Mouse (Mus musculus): Measurements from ENCODE around the gene Ripor2. TPM values are rescaled to one million over a fixed set of nuclear protein-coding genes. Genes with fewer than 3 reads are reported as not detected.

The Ripor2 gene
- total and polyA plus RNA-seq, 2 experiments from 2014 or later: 19.6 to 48.8 TPM

DNA sequence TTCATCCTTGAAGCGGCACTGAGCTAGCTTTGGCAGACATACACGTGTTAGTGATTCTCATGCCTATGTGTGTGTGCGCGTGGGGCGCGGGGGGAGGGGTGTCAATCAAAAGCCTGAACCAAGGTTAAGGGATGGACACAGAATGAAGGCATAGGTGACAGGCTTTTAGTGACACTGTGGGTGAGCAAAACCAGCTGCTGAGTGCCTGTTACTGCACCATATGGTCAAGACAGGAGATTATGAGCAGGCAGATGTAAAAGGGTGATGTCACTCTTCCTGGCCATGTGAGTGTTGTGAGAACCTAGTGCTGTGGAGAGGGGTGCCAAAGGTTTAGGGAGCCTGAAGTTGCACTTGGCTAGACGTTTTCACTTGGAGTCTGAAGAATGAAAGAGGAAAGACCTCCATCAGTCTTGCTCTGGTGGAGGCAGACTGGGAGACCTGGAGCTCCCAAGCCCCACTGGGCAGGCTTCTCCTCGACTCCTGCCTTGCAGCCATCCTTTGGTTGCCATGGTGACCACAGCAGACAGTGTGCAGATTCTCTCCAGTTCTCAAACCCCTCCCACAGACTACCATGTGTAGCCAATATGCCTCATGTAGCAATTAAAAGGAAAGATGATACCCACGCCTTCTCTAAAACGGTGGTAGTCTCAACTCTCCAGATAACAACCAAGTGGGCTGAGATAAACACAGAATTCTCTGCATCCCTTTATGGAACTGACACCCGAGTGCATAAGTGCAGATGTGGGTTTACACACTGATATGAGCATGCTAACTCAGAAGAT is 5.5 kb upstream of the Ripor2 start:
- Histone ChIP-seq H3K9ac (replicated peaks; ENCODE audit: low read length, poor library complexity, severe bottlenecking) (no peak overlapping the region), H3K27ac (ENCODE audit: low read depth, low read length) (peak overlapping the region; percentile 65), H3K36me3 (ENCODE audit: insufficient read depth, low read length) (no peaks in the 10 kb centered on the region), H3K4me2 (ENCODE audit: low read depth, low read length, poor library complexity, severe bottlenecking) (no peak overlapping the region), H3K9me3 (ENCODE audit: low read length) (no peaks in the 10 kb centered on the region), H3K27me3 (ENCODE audit: insufficient read depth, low read length) (no peaks in the 10 kb centered on the region), H3K4me1 (ENCODE audit: insufficient read depth, low read length) (peaks cover 6% of the 10 kb centered on the region; the same call in 1 of the 2 replicates), H3K4me3 (ENCODE audit: low read depth, low read length) (no peak overlapping the region)
- no peak for TF ChIP-seq CTCF (IDR thresholded peaks at IDR 0.05)
- peak; percentile 93 for DNase-seq (ENCODE audit: low spot score)
- peak; percentile 93 for ATAC-seq (ENCODE audit: low FRiP score)
- WGBS: 39% methylated on average over 11 of the region's 11 CpGs

DNA sequence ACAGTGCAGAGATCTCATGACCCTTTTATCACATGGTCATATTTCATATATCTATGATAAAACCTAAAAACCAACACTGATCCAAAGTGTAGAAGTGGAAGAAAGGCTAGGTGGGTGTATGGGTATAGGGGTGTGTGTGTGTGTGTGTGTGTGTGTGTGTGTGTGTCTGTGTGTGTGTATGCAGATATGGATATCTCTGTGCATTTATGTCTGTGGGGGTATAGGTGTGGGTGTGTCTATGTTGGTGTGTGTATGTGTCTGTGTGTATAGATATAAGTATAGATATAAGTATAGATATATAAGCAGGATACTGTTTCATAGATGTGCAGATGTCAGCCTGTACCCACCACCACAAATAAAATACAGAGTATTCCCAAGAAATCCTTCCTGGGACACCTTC is 3.7 kb upstream of the Ripor2 start:
- Histone ChIP-seq H3K9ac (replicated peaks; ENCODE audit: low read length, poor library complexity, severe bottlenecking) (no peak overlapping the region), H3K4me1 (ENCODE audit: insufficient read depth, low read length) (peaks cover 6% of the 10 kb centered on the region; the same call in 1 of the 2 replicates), H3K4me2 (ENCODE audit: low read depth, low read length, poor library complexity, severe bottlenecking) (no peak overlapping the region), H3K9me3 (ENCODE audit: low read length) (no peaks in the 10 kb centered on the region), H3K36me3 (ENCODE audit: insufficient read depth, low read length) (no peaks in the 10 kb centered on the region), H3K4me3 (ENCODE audit: low read depth, low read length) (no peak overlapping the region), H3K27me3 (ENCODE audit: insufficient read depth, low read length) (no peaks in the 10 kb centered on the region), H3K27ac (ENCODE audit: low read depth, low read length) (no peak overlapping the region)
- DNase-seq (ENCODE audit: low spot score) (no peak), ATAC-seq (ENCODE audit: low FRiP score) (no peak)
- no peak for TF ChIP-seq CTCF (IDR thresholded peaks at IDR 0.05)

GRCm38 (mm10) chr13:24580759-24581158 is 1.2 kb upstream of the Ripor2 start:
- no peaks in the 10 kb centered on the region for H3K9me3 ChIP-seq (ENCODE audit: low read length)
- H3K4me3 ChIP-seq (ENCODE audit: low read depth, low read length): no peak overlapping the region
- ATAC-seq (ENCODE audit: low FRiP score) (no peak), DNase-seq (ENCODE audit: low spot score) (no peak)
- no peak overlapping the region for H3K4me2 ChIP-seq (ENCODE audit: low read depth, low read length, poor library complexity, severe bottlenecking)
- H3K27me3 ChIP-seq (ENCODE audit: insufficient read depth, low read length): no peaks in the 10 kb centered on the region
- no peak overlapping the region for H3K27ac ChIP-seq (ENCODE audit: low read depth, low read length)
- no peaks in the 10 kb centered on the region for H3K36me3 ChIP-seq (ENCODE audit: insufficient read depth, low read length)
- H3K9ac ChIP-seq (replicated peaks; ENCODE audit: low read length, poor library complexity, severe bottlenecking): no peak overlapping the region
- TF ChIP-seq CTCF (IDR thresholded peaks at IDR 0.05): no peak
- H3K4me1 ChIP-seq (ENCODE audit: insufficient read depth, low read length): peaks cover 6% of the 10 kb centered on the region; the same call in 1 of the 2 replicates
- 91% methylated on average over 8 of the region's 8 CpGs for WGBS

DNA sequence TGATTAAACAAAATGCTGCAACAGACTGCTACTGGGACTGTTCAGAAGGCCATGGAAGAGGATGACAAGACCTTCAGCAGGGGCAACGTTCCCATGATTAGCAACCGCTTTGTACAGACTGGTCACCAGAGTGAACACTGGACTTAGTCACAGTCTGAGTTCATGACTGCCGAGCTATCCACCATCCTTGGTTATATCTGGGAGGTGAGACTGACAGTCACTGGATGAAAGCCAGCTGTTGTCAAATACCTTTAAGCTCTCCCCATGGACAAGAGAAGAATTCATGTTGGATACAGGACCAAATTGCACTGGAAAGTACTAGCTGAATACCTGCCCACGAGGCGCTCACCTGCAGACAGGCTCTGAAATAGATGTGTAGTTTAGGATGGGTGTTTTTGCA is 2.4 kb downstream of the Ripor2 start:
- Histone ChIP-seq H3K27me3 (ENCODE audit: insufficient read depth, low read length) (no peaks in the 10 kb centered on the region), H3K9me3 (ENCODE audit: low read length) (no peaks in the 10 kb centered on the region), H3K4me1 (ENCODE audit: insufficient read depth, low read length) (no peaks in the 10 kb centered on the region), H3K4me2 (ENCODE audit: low read depth, low read length, poor library complexity, severe bottlenecking) (no peak overlapping the region), H3K27ac (ENCODE audit: low read depth, low read length) (no peak overlapping the region), H3K9ac (replicated peaks; ENCODE audit: low read length, poor library complexity, severe bottlenecking) (no peak overlapping the region), H3K36me3 (ENCODE audit: insufficient read depth, low read length) (no peaks in the 10 kb centered on the region), H3K4me3 (ENCODE audit: low read depth, low read length) (no peak overlapping the region)
- ATAC-seq (ENCODE audit: low FRiP score): no peak
- TF ChIP-seq CTCF (IDR thresholded peaks at IDR 0.05): no peak
- DNase-seq (ENCODE audit: low spot score): no peak
- WGBS: 92% methylated on average over 5 of the region's 5 CpGs

GRCm38 (mm10) chr13:24584841-24585240 is 2.9 kb downstream of the Ripor2 start:
- 90% methylated on average over 6 of the region's 6 CpGs for WGBS

DNA sequence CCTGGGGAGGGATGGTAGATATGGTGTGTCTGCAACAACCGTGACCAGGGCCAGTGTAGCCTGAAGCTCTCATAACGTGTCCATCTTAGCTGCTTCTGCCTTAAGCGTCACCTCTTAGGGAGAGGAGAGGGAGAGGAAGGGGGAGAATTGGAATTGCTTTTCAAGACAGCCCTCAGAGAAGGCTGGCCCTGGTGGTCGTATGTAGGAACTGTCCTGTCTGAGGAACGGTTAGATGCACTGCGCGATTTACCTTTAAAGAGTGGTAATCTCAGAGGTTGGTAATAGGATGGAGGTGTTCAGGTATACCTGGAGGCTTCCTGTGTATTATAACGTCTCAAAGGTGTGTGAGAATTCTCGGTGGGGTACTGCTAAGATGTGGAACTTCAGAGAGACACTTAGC is 3.4 kb downstream of the Ripor2 start:
- Histone ChIP-seq H3K9ac (replicated peaks; ENCODE audit: low read length, poor library complexity, severe bottlenecking) (no peak overlapping the region), H3K36me3 (ENCODE audit: insufficient read depth, low read length) (no peaks in the 10 kb centered on the region), H3K4me3 (ENCODE audit: low read depth, low read length) (no peak overlapping the region), H3K4me1 (ENCODE audit: insufficient read depth, low read length) (no peaks in the 10 kb centered on the region), H3K27ac (ENCODE audit: low read depth, low read length) (no peak overlapping the region), H3K4me2 (ENCODE audit: low read depth, low read length, poor library complexity, severe bottlenecking) (no peak overlapping the region), H3K27me3 (ENCODE audit: insufficient read depth, low read length) (no peaks in the 10 kb centered on the region), H3K9me3 (ENCODE audit: low read length) (no peaks in the 10 kb centered on the region)
- no peak for DNase-seq (ENCODE audit: low spot score)
- WGBS: 62% methylated on average over 9 of the region's 9 CpGs
- ATAC-seq (ENCODE audit: low FRiP score): no peak
- TF ChIP-seq CTCF (IDR thresholded peaks at IDR 0.05): peak; percentile 58

More at GRCm38 (mm10) chr13:24584841-24585240, 2.9 kb downstream of the Ripor2 start:
- H3K9me3 ChIP-seq (ENCODE audit: low read length): no peaks in the 10 kb centered on the region
- H3K9ac ChIP-seq (replicated peaks; ENCODE audit: low read length, poor library complexity, severe bottlenecking): no peak overlapping the region
- H3K4me3 ChIP-seq (ENCODE audit: low read depth, low read length): no peak overlapping the region
- H3K36me3 ChIP-seq (ENCODE audit: insufficient read depth, low read length): no peaks in the 10 kb centered on the region
- no peak overlapping the region for H3K27ac ChIP-seq (ENCODE audit: low read depth, low read length)
- no peak for TF ChIP-seq CTCF (IDR thresholded peaks at IDR 0.05)
- H3K4me1 ChIP-seq (ENCODE audit: insufficient read depth, low read length): no peaks in the 10 kb centered on the region
- no peaks in the 10 kb centered on the region for H3K27me3 ChIP-seq (ENCODE audit: insufficient read depth, low read length)
- ATAC-seq (ENCODE audit: low FRiP score) (no peak), DNase-seq (ENCODE audit: low spot score) (no peak)
- H3K4me2 ChIP-seq (ENCODE audit: low read depth, low read length, poor library complexity, severe bottlenecking): no peak overlapping the region
